20 mouse cellular contexts compared by ENCODE assay signal in genomic region chr16:92450331-92450730, GRCm38 (mm10). TPM values are rescaled to one million over a fixed set of nuclear protein-coding genes. Genes with fewer than 3 reads are reported as not detected.
DNase-seq lines count a peak whose midpoint lies in the region; ATAC-seq lines count a peak whose summit lies in the region.
"Had no signal": no experiment of that assay in that cellular context is flagged by ENCODE, and none has a peak within 500 bp of the region (broad histone marks: within the 10 kb centered on the region; RNA-seq: fewer than 3 reads in every experiment).

No protein-coding gene starts in this region.

- 74% methylated on average over 8 of the region's 8 CpGs for WGBS in embryonic facial prominence, embryonic 15.5 days

- H3K4me3 ChIP-seq in embryonic facial prominence, embryonic 15.5 days (replicated peaks): no peak overlapping the region
- H3K4me3 ChIP-seq: gastrocnemius, adult 2 months; limb, embryonic 15.5 days had no signal

- H3K4me1 ChIP-seq in embryonic facial prominence, embryonic 15.5 days: peaks cover 32% of the 10 kb centered on the region

- H3K27ac ChIP-seq in embryonic facial prominence, embryonic 15.5 days (replicated peaks): 0 out of 2 replicates have a peak overlapping the region, but pooled peaks have one; percentile 17
- H3K27ac ChIP-seq: gastrocnemius, adult 2 months; limb, embryonic 15.5 days; liver, embryonic 14.5 days had no signal

- H3K9me3 ChIP-seq in embryonic facial prominence, embryonic 15.5 days (replicated peaks): no peaks in the 10 kb centered on the region
- H3K9me3 ChIP-seq: limb, embryonic 15.5 days had no signal

- peaks cover 4% of the 10 kb centered on the region; the same call in 1 of the 2 replicates for H3K36me3 ChIP-seq in embryonic facial prominence, embryonic 15.5 days
- H3K36me3 ChIP-seq: limb, embryonic 15.5 days had no signal

- no peak overlapping the region for H3K4me2 ChIP-seq in embryonic facial prominence, embryonic 15.5 days (replicated peaks)
- H3K4me2 ChIP-seq: hindbrain, embryonic 14.5 days; limb, embryonic 15.5 days; lung, embryonic 14.5 days had no signal

- H3K9ac ChIP-seq in embryonic facial prominence, embryonic 15.5 days: no peak overlapping the region
- H3K9ac ChIP-seq: hindbrain, embryonic 14.5 days; limb, embryonic 15.5 days; liver, embryonic 14.5 days; lung, embryonic 14.5 days had no signal

- H3K27me3 ChIP-seq in embryonic facial prominence, embryonic 15.5 days: no peaks in the 10 kb centered on the region
- H3K27me3 ChIP-seq: limb, embryonic 15.5 days had no signal

- DNase-seq in cerebellum, adult 11-12 months: peak; percentile 46
- no peak for DNase-seq in cerebellum, postnatal 4 days (ENCODE audit: low spot score in 2 of 2)
- DNase-seq in frontal cortex, postnatal 25 days (ENCODE audit: low spot score in 2 of 2): no peak
- DNase-seq in retina, postnatal 1 day: peak; percentile 52
- DNase-seq in retina, embryonic 14.5 days (ENCODE audit: low spot score): no peak
- no peak for DNase-seq in adrenal gland, postnatal 4 days (ENCODE audit: low spot score in 2 of 2)
- DNase-seq: adrenal gland, postnatal 14 days; gastrocnemius, adult 2 months; kidney, adult 8-10 months; kidney, postnatal 25 days; lung, embryonic 14.5 days; thymus, adult 2 months; thymus, postnatal 4 days had no signal

- peak; percentile 27; the same call in 1 of the 2 replicates for ATAC-seq in frontal cortex, adult (ENCODE audit: low TSS enrichment)
- no peak for ATAC-seq in embryonic facial prominence, embryonic 15.5 days (ENCODE audit: insufficient number of reproducible peaks, low FRiP score, low TSS enrichment, low read depth)
- ATAC-seq: inflammation-experienced regulatory T-cells, adult 6 months had no signal

RNA-seq across cellular contexts. Expression of gene Rcan1, which starts 20.3 kb away (rescaled TPM):
- polyA plus RNA-seq in embryonic facial prominence, embryonic 15.5 days (2015; fragmentation: Nextera tagmentation; extraction: Ambion mirVana): 40.3 and 41.8 TPM in 2 replicates
- 10 to 100 TPM; 19.1 to 19.2 TPM for total RNA-seq in adrenal gland, postnatal 4 days (2021)

RNA-seq across cellular contexts. Expression of gene Clic6, which starts 35.2 kb away (rescaled TPM):
- 6.7 and 8.8 TPM in 2 replicates for polyA plus RNA-seq in embryonic facial prominence, embryonic 15.5 days (2015; fragmentation: Nextera tagmentation; extraction: Ambion mirVana)
- 1 to 10 TPM in 1 of 2 experiments, under 1 TPM in 1; 0.17 to 1.7 TPM for total RNA-seq in adrenal gland, postnatal 4 days (2021)
- total RNA-seq: gastrocnemius, adult 2 months; megakaryocyte, adult 5-6 weeks had no signal
- polyA plus RNA-seq: inflammation-experienced regulatory T-cells, adult 6 months had no signal

Comparison
In these comparisons a context has a peak if more than half of its experiments do, and no peak if none do; other contexts are left out.
1. DNase-seq: peak in cerebellum, adult 11-12 months (single experiment) and retina, postnatal 1 day (single experiment); none in cerebellum, postnatal 4 days (0 of 2), frontal cortex, postnatal 25 days (0 of 2), retina, embryonic 14.5 days (single experiment) and adrenal gland, postnatal 4 days (0 of 2).